Mouse (Mus musculus) bone marrow, adult 2 months (tissue): ENCODE results near the gene Tsen15.

Experiments used
- CTCF ChIP-seq: fragments of 200-500 bp; IDR thresholded peaks from 2 replicates; pipeline ENCODE4 v1.5.1; 2011; ENCODE audit warnings: low read length, control low read depth; ENCODE audit not compliant: control insufficient read depth, insufficient read depth
- POLR2A ChIP-seq: fragments of 200-500 bp; IDR thresholded peaks from 2 replicates; pipeline ENCODE4 v1.6.1; 2011; ENCODE audit warnings: low read depth, mild to moderate bottlenecking, control low read depth, low read length, borderline replicate concordance; ENCODE audit not compliant: control insufficient read depth

DNA sequence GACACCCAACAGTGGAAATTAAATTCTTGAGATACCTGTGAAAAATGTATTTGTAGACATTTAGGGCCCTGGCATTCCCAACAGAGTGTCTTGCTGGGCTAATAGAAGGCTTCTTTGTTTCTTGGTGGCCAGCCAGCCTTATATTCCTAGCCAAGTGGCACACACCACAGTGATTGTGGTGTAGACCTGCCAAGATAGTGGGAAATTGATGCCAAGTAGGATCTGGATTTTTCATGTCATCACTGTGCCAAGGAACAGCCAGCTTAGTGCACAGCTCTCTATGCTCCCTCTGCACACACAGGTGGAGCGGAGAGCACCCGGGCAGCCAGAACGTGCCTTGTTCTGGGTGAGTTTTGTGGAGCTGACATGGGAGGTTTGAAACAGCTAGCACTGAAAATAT is 24.2 kb upstream of the Tsen15 start:
- TF ChIP-seq POLR2A: no peak
- no peak for TF ChIP-seq CTCF
